8 mouse cellular contexts compared by ENCODE assay signal in the genomic region with DNA sequence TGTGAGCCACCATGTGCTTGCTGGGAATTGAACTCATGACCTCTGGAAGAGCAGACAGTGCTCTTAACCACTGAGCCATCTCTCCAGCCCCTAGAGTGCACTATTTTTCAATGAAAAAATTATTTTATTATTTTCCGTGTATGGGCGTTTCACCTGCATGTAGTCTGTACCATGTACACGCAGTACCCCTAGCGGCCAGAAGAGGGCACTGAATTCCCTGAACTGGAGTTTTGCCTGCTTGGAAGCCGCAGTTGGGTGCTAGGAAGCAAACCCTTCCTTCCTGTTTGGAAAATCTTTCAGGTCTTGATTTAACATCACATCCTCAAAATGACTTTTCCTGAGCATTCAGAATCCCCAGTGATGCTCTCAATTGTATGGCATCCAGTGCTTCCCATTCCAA. TPM values are rescaled to one million over a fixed set of nuclear protein-coding genes. Genes with fewer than 3 reads are reported as not detected.
A peak's percentile ranks its signal among the peaks of the same experiment; 100 is the strongest.
DNase-seq lines count a peak whose midpoint lies in the region; ATAC-seq and TF ChIP-seq lines count a peak whose summit lies in the region.

No protein-coding gene starts in this region.

- H3K9ac ChIP-seq in heart, embryonic 11.5 days (ENCODE audit: low read depth, low read length), result no peak overlapping the region

- H3K4me1 ChIP-seq in heart, embryonic 11.5 days (ENCODE audit: control insufficient read depth, insufficient read depth, low read length), result 0 out of 2 replicates have a peak, but pooled peaks cover 3% of the 10 kb centered on the region
- no peaks in the 10 kb centered on the region for H3K4me1 ChIP-seq in limb, embryonic 10.5 days
- H3K4me1 ChIP-seq in small intestine, adult 2 months (ENCODE audit: control insufficient read depth, insufficient read depth, insufficient read length, low read length), result no peaks in the 10 kb centered on the region

- H3K9me3 ChIP-seq in heart, embryonic 11.5 days (replicated peaks; ENCODE audit: control insufficient read depth, low read length), result no peaks in the 10 kb centered on the region
- H3K9me3 ChIP-seq in limb, embryonic 10.5 days (replicated peaks), result no peaks in the 10 kb centered on the region

- no peaks in the 10 kb centered on the region for H3K27me3 ChIP-seq in heart, embryonic 11.5 days (ENCODE audit: control insufficient read depth, insufficient read depth, low read length)
- no peaks in the 10 kb centered on the region for H3K27me3 ChIP-seq in limb, embryonic 10.5 days (ENCODE audit: low read depth, poor library complexity, severe bottlenecking)
- H3K27me3 ChIP-seq in small intestine, adult 2 months (ENCODE audit: control insufficient read depth, insufficient read depth, low read length), result no peaks in the 10 kb centered on the region

- H3K27ac ChIP-seq in heart, embryonic 11.5 days (ENCODE audit: low read depth, low read length), result no peak overlapping the region
- H3K27ac ChIP-seq in limb, embryonic 10.5 days, result no peak overlapping the region
- no peak overlapping the region for H3K27ac ChIP-seq in small intestine, adult 2 months (ENCODE audit: insufficient read depth, low read depth, low read length)

- DNase-seq in heart, postnatal 10 days, result peak; percentile 31 to 57
- DNase-seq in 3T3-L1 (ENCODE audit: low read depth, low spot score) (peak; percentile 69), R1 (ENCODE audit: low read depth, low spot score) (peak; percentile 80)
- peak; percentile 79 for DNase-seq in embryo, embryonic 10.5 days (ENCODE audit: low spot score)
- DNase-seq in limb, embryonic 10.5 days (ENCODE audit: low spot score), result peak; percentile 74
- DNase-seq in left cerebral cortex, postnatal 36 days (ENCODE audit: low spot score in 2 of 2), result no peak

- no peak overlapping the region for H3K4me3 ChIP-seq in heart, embryonic 11.5 days (ENCODE audit: low read depth, low read length)
- H3K4me3 ChIP-seq in limb, embryonic 10.5 days, result no peak overlapping the region
- no peak overlapping the region for H3K4me3 ChIP-seq in small intestine, adult 2 months (ENCODE audit: low read depth, low read length)

- no peaks in the 10 kb centered on the region for H3K36me3 ChIP-seq in heart, embryonic 11.5 days (ENCODE audit: control insufficient read depth, insufficient read depth, low read length)
- H3K36me3 ChIP-seq in limb, embryonic 10.5 days, result peaks cover 3% of the 10 kb centered on the region; the same call in 1 of the 2 replicates
- no peaks in the 10 kb centered on the region for H3K36me3 ChIP-seq in small intestine, adult 2 months (ENCODE audit: control insufficient read depth, insufficient read depth, low read length)

- no peak overlapping the region for H3K4me2 ChIP-seq in heart, embryonic 11.5 days

- ATAC-seq in heart, embryonic 11.5 days (replicated peaks; ENCODE audit: insufficient number of reproducible peaks, low FRiP score, low TSS enrichment), result no peak

- intact Hi-C loops in heart, postnatal 10 days (cut with DNase I), result no loop called here
- intact Hi-C loops in left cerebral cortex, postnatal 36 days (cut with DNase I), result no loop called here

- TF ChIP-seq CTCF in small intestine, adult 2 months (IDR thresholded peaks at IDR 0.05; ENCODE audit: extremely low read depth, insufficient read length, insufficient replicate concordance, low read depth, low read length), result peak; percentile 76

- WGBS in heart, embryonic 11.5 days (ENCODE audit: insufficient replicate concordance), result 24% methylated on average over 5 of the region's 5 CpGs
- 15% methylated on average over 5 of the region's 5 CpGs for WGBS in limb, embryonic 10.5 days
- 27% methylated on average over 5 of the region's 5 CpGs for WGBS in small intestine, adult 2 months

- no peak for TF ChIP-seq POLR2A in small intestine, adult 2 months (IDR thresholded peaks at IDR 0.05; ENCODE audit: low read depth, low read length)

RNA-seq across cellular contexts. Expression of gene Kpnb1, which starts 10.9 kb away (rescaled TPM):
- 100 to 1,000 TPM; 107 to 121 TPM for total RNA-seq in heart, postnatal 10 days (2021)
- polyA plus RNA-seq in heart, embryonic 11.5 days (2014; fragmentation: Nextera tagmentation; extraction: Ambion mirVana), result 61.2 and 63.6 TPM in 2 replicates
- 82.8 and 88.9 TPM in 2 replicates for polyA plus RNA-seq in limb, embryonic 10.5 days (2016; fragmentation: Nextera tagmentation; extraction: Ambion mirVana)
- polyA plus RNA-seq in small intestine, adult 2 months (2012; rRNA removed), result 7.5 and 13.5 TPM in 2 replicates
- total RNA-seq in left cerebral cortex, postnatal 36 days (2021), result 100 to 1,000 TPM; 114 to 119 TPM

RNA-seq across cellular contexts. Expression of gene Tbkbp1, which starts 47.3 kb away (rescaled TPM):
- 10 to 100 TPM; 15.9 to 17.3 TPM for total RNA-seq in heart, postnatal 10 days (2021)
- 5.7 and 6.8 TPM in 2 replicates for polyA plus RNA-seq in heart, embryonic 11.5 days (2014; fragmentation: Nextera tagmentation; extraction: Ambion mirVana)
- polyA plus RNA-seq in limb, embryonic 10.5 days (2016; fragmentation: Nextera tagmentation; extraction: Ambion mirVana), result 6.1 and 7.8 TPM in 2 replicates
- polyA plus RNA-seq in small intestine, adult 2 months (2012; rRNA removed), result 7.5 and 11.4 TPM in 2 replicates
- total RNA-seq in left cerebral cortex, postnatal 36 days (2021), result 10 to 100 TPM; 42.9 to 53.7 TPM

Comparison
In these comparisons a context has a peak if more than half of its experiments do, and no peak if none do; other contexts are left out.
1. DNase-seq: peak in heart, postnatal 10 days (2 of 2), 3T3-L1 (single experiment), R1 (single experiment), embryo, embryonic 10.5 days (single experiment) and limb, embryonic 10.5 days (single experiment); none in left cerebral cortex, postnatal 36 days (0 of 2).